Mouse (Mus musculus): ENCODE data around the gene Zic1. TPM values are rescaled to one million over a fixed set of nuclear protein-coding genes. Genes with fewer than 3 reads are reported as not detected.

Gene Zic1
- polyA plus RNA-seq, 1 experiment from 2014 or later = not detected

- ATAC-seq (ENCODE audit: extremely low read depth, insufficient number of reproducible peaks, low FRiP score, low TSS enrichment) = no peak
- H3K9ac ChIP-seq = no peak overlapping the region
- WGBS = 63% methylated on average over 2 of the region's 2 CpGs
- H3K4me2 ChIP-seq = no peak overlapping the region
- no peaks in the 10 kb centered on the region for H3K4me1 ChIP-seq
- H3K27ac ChIP-seq (replicated peaks) = no peak overlapping the region
- peaks cover 52% of the 10 kb centered on the region for H3K27me3 ChIP-seq (replicated peaks)
- H3K36me3 ChIP-seq = no peaks in the 10 kb centered on the region
- H3K9me3 ChIP-seq = no peaks in the 10 kb centered on the region
- H3K4me3 ChIP-seq = no peak overlapping the region
These were observed 18.0 kb downstream of the Zic1 start for GRCm38 (mm10) chr9:91347591-91347990.

Other genes with a start within 250 kb of the Zic1 start
- not detected in 2 replicates for gene Zic4, start 3.4 kb downstream of the Zic1 start, polyA plus RNA-seq (2015; fragmentation: Nextera tagmentation; extraction: Ambion mirVana)